Mouse (Mus musculus): ENCODE results near the gene Paip2b. TPM values are rescaled to one million over a fixed set of nuclear protein-coding genes. Genes with fewer than 3 reads are reported as not detected.

Gene Paip2b
- polyA plus RNA-seq, 1 experiment from 2014 or later = 20.8 TPM

- WGBS = 77% methylated on average over 5 of the region's 5 CpGs
- Histone ChIP-seq H3K4me2 (no peak overlapping the region), H3K4me1 (peaks cover 3% of the 10 kb centered on the region; the same call in 1 of the 2 replicates), H3K9ac (no peak overlapping the region), H3K27ac (no peak overlapping the region), H3K27me3 (peaks cover 12% of the 10 kb centered on the region), H3K9me3 (no peaks in the 10 kb centered on the region), H3K36me3 (peaks cover 55% of the 10 kb centered on the region), H3K4me3 (no peak overlapping the region)
- ATAC-seq (ENCODE audit: insufficient number of reproducible peaks, insufficient read depth, low FRiP score, low TSS enrichment, low read depth) = no peak
Observed at GRCm38 (mm10) chr6:83768485-83768884, 63.1 kb downstream of the Paip2b start.

DNA sequence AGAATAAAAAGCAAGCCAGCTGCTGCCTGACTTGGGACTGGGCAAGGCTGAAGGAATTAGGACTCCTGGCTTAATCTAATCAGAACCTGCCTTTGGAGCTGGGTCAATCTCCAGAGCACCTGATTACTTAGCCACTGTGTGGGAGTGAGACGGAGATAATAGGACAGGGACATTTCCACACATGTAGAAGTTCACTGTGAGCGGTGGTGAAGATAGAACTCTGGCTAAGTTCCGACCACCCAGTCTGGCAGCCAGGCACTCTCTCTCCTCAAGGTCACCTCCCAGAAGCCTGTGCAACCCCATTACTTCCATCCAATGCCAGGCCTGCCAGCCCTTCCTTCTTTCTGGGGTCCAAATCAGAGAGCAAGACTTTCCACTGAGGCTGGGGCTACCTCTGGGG is 64.6 kb downstream of the Paip2b start:
- WGBS = 84% methylated on average over 3 of the region's 3 CpGs
- Histone ChIP-seq H3K36me3 (peaks cover 40% of the 10 kb centered on the region), H3K9ac (no peak overlapping the region), H3K4me1 (peaks cover 14% of the 10 kb centered on the region), H3K27me3 (peaks cover 27% of the 10 kb centered on the region), H3K9me3 (no peaks in the 10 kb centered on the region), H3K4me3 (no peak overlapping the region), H3K4me2 (no peak overlapping the region), H3K27ac (no peak overlapping the region)
- ATAC-seq (ENCODE audit: insufficient number of reproducible peaks, insufficient read depth, low FRiP score, low TSS enrichment, low read depth) = no peak

DNA sequence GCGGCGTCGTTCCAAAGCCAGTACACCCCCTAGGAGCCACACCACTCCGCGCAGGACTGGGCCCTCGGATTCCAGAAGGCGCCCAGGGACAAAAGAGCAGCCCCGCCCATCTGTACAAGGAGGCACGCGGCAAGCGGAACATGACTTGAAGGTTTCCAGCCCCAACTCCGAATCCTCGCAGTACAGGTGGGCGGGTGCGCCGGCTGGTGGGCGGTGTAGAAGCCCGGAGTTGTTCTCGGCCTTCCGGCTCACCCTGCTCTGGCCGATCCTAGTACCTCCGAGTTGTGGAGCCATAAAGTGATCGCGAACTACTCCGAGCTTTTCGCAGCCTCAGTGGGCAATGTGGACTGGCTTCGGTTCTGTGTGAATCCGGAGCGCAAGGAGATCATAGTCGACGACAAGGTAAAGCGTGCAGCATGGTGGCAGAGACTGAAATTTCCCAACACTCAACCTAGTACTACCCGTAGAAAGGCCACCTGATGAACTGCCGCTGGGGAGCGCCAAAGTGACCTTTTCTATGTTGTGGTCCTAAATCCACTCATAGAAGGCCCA is 68.6 kb downstream of the Paip2b start:
- Histone ChIP-seq H3K27me3 (peaks cover 61% of the 10 kb centered on the region), H3K9ac (peak overlapping the region; percentile 66), H3K9me3 (no peaks in the 10 kb centered on the region), H3K4me2 (peak overlapping the region; percentile 68), H3K27ac (no peak overlapping the region), H3K4me3 (peak overlapping the region; percentile 41), H3K36me3 (0 out of 2 replicates have a peak, but pooled peaks cover 1% of the 10 kb centered on the region), H3K4me1 (peaks cover 17% of the 10 kb centered on the region)
- under 1% methylated on average over 35 of the region's 35 CpGs for WGBS
- 0 out of 2 replicates have a peak, but pooled peaks have one; percentile 27 for ATAC-seq (ENCODE audit: insufficient number of reproducible peaks, insufficient read depth, low FRiP score, low TSS enrichment, low read depth)

GRCm38 (mm10) chr6:83762344-83762743 is 69.2 kb downstream of the Paip2b start, which contains the start of gene Ankrd53:
Ankrd53 (plus strand) TSS chr6:83762644.
- Histone ChIP-seq H3K9ac (peak within 1 kb of the TSS; percentile 66), H3K9me3 (no peaks in the 10 kb centered on the region), H3K27me3 (peaks cover 67% of the 10 kb centered on the region), H3K36me3 (no peaks in the 10 kb centered on the region), H3K27ac (no peak within 1 kb of the TSS), H3K4me3 (peak within 1 kb of the TSS; percentile 41), H3K4me1 (peaks cover 17% of the 10 kb centered on the region), H3K4me2 (peak within 1 kb of the TSS; percentile 68)
- 23% methylated on average over 6 of the region's 6 CpGs for WGBS
- no peak for ATAC-seq (ENCODE audit: insufficient number of reproducible peaks, insufficient read depth, low FRiP score, low TSS enrichment, low read depth)

DNA sequence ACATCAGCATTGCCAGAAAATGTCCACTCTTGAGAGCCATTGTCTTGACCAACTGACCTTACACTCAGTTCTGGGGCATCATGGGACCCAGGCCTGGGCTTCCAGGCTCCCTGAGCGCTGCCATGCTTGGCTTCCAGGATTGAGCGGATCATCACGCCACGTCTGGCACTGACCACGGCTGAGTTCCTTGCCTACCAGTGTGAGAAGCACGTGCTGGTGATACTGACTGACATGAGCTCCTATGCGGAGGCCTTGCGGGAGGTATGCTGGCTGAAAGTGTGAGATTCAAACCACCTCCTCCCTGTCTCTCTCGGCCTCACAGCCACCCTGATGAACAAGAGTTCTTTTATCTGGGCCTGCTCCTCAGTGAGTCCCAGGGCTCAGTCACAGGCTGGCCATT is 75.5 kb downstream of the Paip2b start:
- Histone ChIP-seq H3K9me3 (no peaks in the 10 kb centered on the region), H3K27me3 (peaks cover 69% of the 10 kb centered on the region), H3K4me2 (no peak overlapping the region), H3K27ac (no peak overlapping the region), H3K4me1 (peaks cover 10% of the 10 kb centered on the region; the same call in 1 of the 2 replicates), H3K36me3 (no peaks in the 10 kb centered on the region), H3K9ac (no peak overlapping the region), H3K4me3 (no peak overlapping the region)
- ATAC-seq (ENCODE audit: insufficient number of reproducible peaks, insufficient read depth, low FRiP score, low TSS enrichment, low read depth) = no peak
- WGBS = 71% methylated on average over 9 of the region's 9 CpGs

Other genes starting within 250 kb of the Paip2b start
- 0.28 TPM in 1 of 2 replicates, not detected in the other for gene Clec4f, start 175.6 kb downstream of the Paip2b start, polyA plus RNA-seq (2015; fragmentation: Nextera tagmentation; extraction: Ambion mirVana)
- not detected in 2 replicates for gene Cd207, start 153.9 kb downstream of the Paip2b start, polyA plus RNA-seq (2015; fragmentation: Nextera tagmentation; extraction: Ambion mirVana)
- not detected in 2 replicates for gene Vax2, start 120.5 kb downstream of the Paip2b start, polyA plus RNA-seq (2015; fragmentation: Nextera tagmentation; extraction: Ambion mirVana)
- 1.1 and 2.1 TPM in 2 replicates for gene Atp6v1b1, start 88.8 kb downstream of the Paip2b start, polyA plus RNA-seq (2015; fragmentation: Nextera tagmentation; extraction: Ambion mirVana)
- 0.15 and 0.30 TPM in 2 replicates for gene Ankrd53, start 69.1 kb downstream of the Paip2b start, polyA plus RNA-seq (2015; fragmentation: Nextera tagmentation; extraction: Ambion mirVana)
- gene Tex261, start 55.9 kb downstream of the Paip2b start, polyA plus RNA-seq (2015; fragmentation: Nextera tagmentation; extraction: Ambion mirVana) = 91.3 and 99.5 TPM in 2 replicates
- 55.4 and 58.0 TPM in 2 replicates for gene Nagk, start 36.8 kb downstream of the Paip2b start, polyA plus RNA-seq (2015; fragmentation: Nextera tagmentation; extraction: Ambion mirVana)
- 77.1 and 77.5 TPM in 2 replicates for gene Zfp638, start 35.4 kb upstream of the Paip2b start, polyA plus RNA-seq (2015; fragmentation: Nextera tagmentation; extraction: Ambion mirVana)
- gene Dysf, start 176.8 kb upstream of the Paip2b start, polyA plus RNA-seq (2015; fragmentation: Nextera tagmentation; extraction: Ambion mirVana) = 8.7 and 10.8 TPM in 2 replicates

Data from embryonic facial prominence, embryonic 13.5 days (tissue).